11 mouse cellular contexts compared by ENCODE assay signal in genomic region chr2:181931918-181932605, GRCm38 (mm10). TPM values are rescaled to one million over a fixed set of nuclear protein-coding genes. Genes with fewer than 3 reads are reported as not detected.
DNase-seq lines count a peak whose midpoint lies in the region.
"Had no signal": no experiment of that assay in that cellular context is flagged by ENCODE, and none has a peak within 500 bp of the region (broad histone marks: within the 10 kb centered on the region; RNA-seq: fewer than 3 reads in every experiment).

No protein-coding gene starts in this region.

- WGBS in large intestine, adult 2 months: 85% methylated on average over 2 of the region's 2 CpGs

- intact Hi-C loops in gastrocnemius, postnatal 14 days (cut with DNase I; ENCODE audit: low total_unique reads): no loop called here

- peak; percentile 35 to 63 for DNase-seq in gastrocnemius, postnatal 4 days (ENCODE audit: low spot score in 2 of 2)
- DNase-seq in gastrocnemius, postnatal 14 days: no peak
- DNase-seq in 416B (ENCODE audit: low read depth): peak; percentile 97
- peak; percentile 92 for DNase-seq in NIH3T3 (ENCODE audit: low read depth)
- DNase-seq in large intestine, adult 2 months (ENCODE audit: low read depth, low spot score): peak; percentile 87
- no peak for DNase-seq in right cerebral cortex, postnatal 4 days
- DNase-seq in heart, postnatal 4 days: no peak
- DNase-seq in frontal cortex, postnatal 36 days (ENCODE audit: low spot score in 2 of 2): no peak
- DNase-seq: heart, postnatal 14 days; thymus, postnatal 25 days had no signal

RNA-seq across cellular contexts. Expression of gene Gm14496, which starts 58.9 kb away (rescaled TPM):
- total RNA-seq in gastrocnemius, postnatal 4 days (2021): not detected
- not detected for total RNA-seq in gastrocnemius, postnatal 14 days (2021)
- polyA plus RNA-seq in large intestine, adult 2 months (2012; rRNA removed): not detected in 2 replicates
- not detected for total RNA-seq in heart, postnatal 4 days (2021)
- total RNA-seq: heart, postnatal 14 days had no signal
- polyA plus RNA-seq: liver, embryonic 16.5 days had no signal

Comparison
In these comparisons a context has a peak if more than half of its experiments do, and no peak if none do; other contexts are left out.
1. DNase-seq: peak in gastrocnemius, postnatal 4 days (2 of 2), 416B (single experiment), NIH3T3 (single experiment) and large intestine, adult 2 months (single experiment); none in gastrocnemius, postnatal 14 days (single experiment), right cerebral cortex, postnatal 4 days (single experiment), heart, postnatal 4 days (single experiment) and frontal cortex, postnatal 36 days (0 of 2).